Mouse (Mus musculus): ENCODE results near the gene Akap7. TPM values are rescaled to one million over a fixed set of nuclear protein-coding genes. Genes with fewer than 3 reads are reported as not detected.

The Akap7 gene
- 9.5 and 11.8 TPM in 2 replicates for total RNA-seq (2014; rRNA removed)
- polyA plus RNA-seq (2012; rRNA removed), result 1.8 and 2.1 TPM in 2 replicates

- DNase-seq (ENCODE audit: extremely low read depth, low read depth, low spot score), result no peak
- Histone ChIP-seq H3K27ac (replicated peaks; ENCODE audit: insufficient read depth, low read depth, low read length) (no peak within 1 kb of the TSS), H3K27me3 (ENCODE audit: control insufficient read depth, insufficient read depth, low read length) (no peaks in the 10 kb centered on the region), H3K79me2 (ENCODE audit: control insufficient read depth, insufficient read depth, low read length) (no peaks in the 10 kb centered on the region), H3K36me3 (ENCODE audit: control insufficient read depth, insufficient read depth, low read length) (no peaks in the 10 kb centered on the region), H3K4me3 (ENCODE audit: insufficient read depth, low read depth, low read length) (no peak within 1 kb of the TSS), H3K4me1 (ENCODE audit: control insufficient read depth, insufficient read depth, low read length) (no peaks in the 10 kb centered on the region), H3K9ac (ENCODE audit: low read depth, low read length) (no peak within 1 kb of the TSS)
- TF ChIP-seq CTCF (IDR thresholded peaks at IDR 0.05; ENCODE audit: low read depth, low read length) (no peak), POLR2A (IDR thresholded peaks at IDR 0.05; ENCODE audit: extremely low read depth, insufficient read depth, low read length) (no peak)
- 95% methylated on average over 9 of the region's 9 CpGs for WGBS
Measured at GRCm38 (mm10) chr10:25307770-25308169, at the start of gene Akap7. Gene Akap7 (minus strand): TSS chr10:25307870.

- Histone ChIP-seq H3K79me2 (ENCODE audit: control insufficient read depth, insufficient read depth, low read length) (no peaks in the 10 kb centered on the region), H3K4me3 (ENCODE audit: insufficient read depth, low read depth, low read length) (no peak overlapping the region), H3K9ac (ENCODE audit: low read depth, low read length) (no peak overlapping the region), H3K36me3 (ENCODE audit: control insufficient read depth, insufficient read depth, low read length) (no peaks in the 10 kb centered on the region), H3K27me3 (ENCODE audit: control insufficient read depth, insufficient read depth, low read length) (no peaks in the 10 kb centered on the region), H3K4me1 (ENCODE audit: control insufficient read depth, insufficient read depth, low read length) (no peaks in the 10 kb centered on the region; the same call in 1 of the 2 replicates), H3K27ac (replicated peaks; ENCODE audit: insufficient read depth, low read depth, low read length) (no peak overlapping the region)
- TF ChIP-seq CTCF (IDR thresholded peaks at IDR 0.05; ENCODE audit: low read depth, low read length) (no peak), POLR2A (IDR thresholded peaks at IDR 0.05; ENCODE audit: extremely low read depth, insufficient read depth, low read length) (no peak)
- WGBS, result 69% methylated on average over 7 of the region's 7 CpGs
- DNase-seq (ENCODE audit: extremely low read depth, low read depth, low spot score), result no peak
Measured at GRCm38 (mm10) chr10:25354390-25354789, 46.7 kb upstream of the Akap7 start.

GRCm38 (mm10) chr10:25353941-25354340 is 46.3 kb upstream of the Akap7 start:
- 97% methylated on average over 3 of the region's 3 CpGs for WGBS

GRCm38 (mm10) chr10:25342801-25343200 is 35.1 kb upstream of the Akap7 start:
- H3K9ac ChIP-seq (ENCODE audit: low read depth, low read length), result no peak overlapping the region
- no peaks in the 10 kb centered on the region for H3K4me1 ChIP-seq (ENCODE audit: control insufficient read depth, insufficient read depth, low read length)
- no peak overlapping the region for H3K27ac ChIP-seq (replicated peaks; ENCODE audit: insufficient read depth, low read depth, low read length)
- no peak for TF ChIP-seq CTCF (IDR thresholded peaks at IDR 0.05; ENCODE audit: low read depth, low read length)
- no peak for TF ChIP-seq POLR2A (IDR thresholded peaks at IDR 0.05; ENCODE audit: extremely low read depth, insufficient read depth, low read length)
- H3K27me3 ChIP-seq (ENCODE audit: control insufficient read depth, insufficient read depth, low read length), result no peaks in the 10 kb centered on the region
- no peak overlapping the region for H3K4me3 ChIP-seq (ENCODE audit: insufficient read depth, low read depth, low read length)
- DNase-seq (ENCODE audit: extremely low read depth, low read depth, low spot score), result no peak
- H3K79me2 ChIP-seq (ENCODE audit: control insufficient read depth, insufficient read depth, low read length), result no peaks in the 10 kb centered on the region
- no peaks in the 10 kb centered on the region for H3K36me3 ChIP-seq (ENCODE audit: control insufficient read depth, insufficient read depth, low read length)

More at GRCm38 (mm10) chr10:25353941-25354340, 46.3 kb upstream of the Akap7 start:
- Histone ChIP-seq H3K27me3 (ENCODE audit: control insufficient read depth, insufficient read depth, low read length) (no peaks in the 10 kb centered on the region), H3K4me3 (ENCODE audit: insufficient read depth, low read depth, low read length) (no peak overlapping the region), H3K27ac (replicated peaks; ENCODE audit: insufficient read depth, low read depth, low read length) (no peak overlapping the region), H3K9ac (ENCODE audit: low read depth, low read length) (no peak overlapping the region), H3K79me2 (ENCODE audit: control insufficient read depth, insufficient read depth, low read length) (no peaks in the 10 kb centered on the region), H3K36me3 (ENCODE audit: control insufficient read depth, insufficient read depth, low read length) (no peaks in the 10 kb centered on the region), H3K4me1 (ENCODE audit: control insufficient read depth, insufficient read depth, low read length) (no peaks in the 10 kb centered on the region)
- TF ChIP-seq CTCF (IDR thresholded peaks at IDR 0.05; ENCODE audit: low read depth, low read length) (no peak), POLR2A (IDR thresholded peaks at IDR 0.05; ENCODE audit: extremely low read depth, insufficient read depth, low read length) (no peak)
- DNase-seq (ENCODE audit: extremely low read depth, low read depth, low spot score), result no peak

- DNase-seq (ENCODE audit: extremely low read depth, low read depth, low spot score), result no peak
- Histone ChIP-seq H3K27ac (replicated peaks; ENCODE audit: insufficient read depth, low read depth, low read length) (no peak overlapping the region), H3K36me3 (ENCODE audit: control insufficient read depth, insufficient read depth, low read length) (no peaks in the 10 kb centered on the region), H3K4me1 (ENCODE audit: control insufficient read depth, insufficient read depth, low read length) (no peaks in the 10 kb centered on the region), H3K4me3 (ENCODE audit: insufficient read depth, low read depth, low read length) (no peak overlapping the region), H3K79me2 (ENCODE audit: control insufficient read depth, insufficient read depth, low read length) (no peaks in the 10 kb centered on the region), H3K9ac (ENCODE audit: low read depth, low read length) (no peak overlapping the region), H3K27me3 (ENCODE audit: control insufficient read depth, insufficient read depth, low read length) (no peaks in the 10 kb centered on the region)
- 95% methylated on average over 5 of the region's 5 CpGs for WGBS
- TF ChIP-seq POLR2A (IDR thresholded peaks at IDR 0.05; ENCODE audit: extremely low read depth, insufficient read depth, low read length) (no peak), CTCF (IDR thresholded peaks at IDR 0.05; ENCODE audit: low read depth, low read length) (no peak)
Measured at GRCm38 (mm10) chr10:25340675-25341074, 33.0 kb upstream of the Akap7 start.

GRCm38 (mm10) chr10:25333390-25334079 is 25.9 kb upstream of the Akap7 start:
- no peaks in the 10 kb centered on the region; the same call in 1 of the 2 replicates for H3K4me1 ChIP-seq (ENCODE audit: control insufficient read depth, insufficient read depth, low read length)
- DNase-seq (ENCODE audit: extremely low read depth, low read depth, low spot score), result no peak
- H3K79me2 ChIP-seq (ENCODE audit: control insufficient read depth, insufficient read depth, low read length), result no peaks in the 10 kb centered on the region
- H3K36me3 ChIP-seq (ENCODE audit: control insufficient read depth, insufficient read depth, low read length), result no peaks in the 10 kb centered on the region
- H3K27ac ChIP-seq (replicated peaks; ENCODE audit: insufficient read depth, low read depth, low read length), result no peak overlapping the region
- no peak overlapping the region for H3K4me3 ChIP-seq (ENCODE audit: insufficient read depth, low read depth, low read length)
- no peak overlapping the region for H3K9ac ChIP-seq (ENCODE audit: low read depth, low read length)
- TF ChIP-seq CTCF (IDR thresholded peaks at IDR 0.05; ENCODE audit: low read depth, low read length), result no peak
- no peak for TF ChIP-seq POLR2A (IDR thresholded peaks at IDR 0.05; ENCODE audit: extremely low read depth, insufficient read depth, low read length)
- H3K27me3 ChIP-seq (ENCODE audit: control insufficient read depth, insufficient read depth, low read length), result no peaks in the 10 kb centered on the region
- 64% methylated on average over 4 of the region's 4 CpGs for WGBS

Measured in liver, adult 2 months (tissue).